Mouse (Mus musculus) lung, postnatal 36 days (tissue): ENCODE measurements around the gene Lck.

Source experiments
- DNase-seq: peaks from one replicate; pipeline ENCODE4 v3.0.0; 2022; ENCODE audit warnings: mixed read lengths

The Lck gene

GRCm38 (mm10) chr4:129507434-129508236 lies 65.8 kb downstream of the Lck start:
- no peak for DNase-seq

- no peak for DNase-seq
Observed at GRCm38 (mm10) chr4:129505511-129505910, 67.9 kb downstream of the Lck start.

- DNase-seq, result no peak
Observed at GRCm38 (mm10) chr4:129502901-129503444, 70.5 kb downstream of the Lck start.

GRCm38 (mm10) chr4:129502327-129502888 lies 71.0 kb downstream of the Lck start:
- no peak for DNase-seq

- peak; percentile 94 for DNase-seq
Observed at GRCm38 (mm10) chr4:129500607-129501566, 72.6 kb downstream of the Lck start.

- DNase-seq, result no peak
Observed at GRCm38 (mm10) chr4:129500017-129500416, 73.4 kb downstream of the Lck start.

- DNase-seq, result no peak
Observed at GRCm38 (mm10) chr4:129498941-129499340, 74.5 kb downstream of the Lck start.
